Mouse (Mus musculus): ENCODE results near the gene Nol10. TPM values are rescaled to one million over a fixed set of nuclear protein-coding genes. Genes with fewer than 3 reads are reported as not detected.

Gene Nol10
- polyA plus RNA-seq, 1 experiment: 13.2 TPM

DNA sequence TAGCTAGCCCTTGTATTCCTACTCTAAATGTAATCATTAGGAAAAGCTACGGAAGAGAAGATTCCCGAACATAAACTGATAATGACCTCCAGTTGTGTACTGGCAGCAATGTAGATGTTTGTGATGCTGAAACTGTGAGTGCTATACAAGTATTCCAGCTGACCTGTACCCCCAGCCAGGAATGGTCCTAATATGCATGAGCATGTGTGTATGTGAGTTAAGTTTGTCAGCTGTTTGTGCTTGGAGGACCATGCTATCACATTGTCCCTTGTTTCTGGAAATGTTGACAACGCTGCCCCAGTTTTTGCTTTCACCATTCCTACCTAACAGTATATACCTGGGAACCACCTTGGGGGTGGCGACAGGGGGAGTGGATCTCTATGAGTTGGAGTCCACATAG lies 55.7 kb downstream of the Nol10 start:
- no peaks in the 10 kb centered on the region for H3K27me3 ChIP-seq (ENCODE audit: control insufficient read depth, insufficient read depth, insufficient read length)
- H3K79me2 ChIP-seq (ENCODE audit: control insufficient read depth, insufficient read depth): no peaks in the 10 kb centered on the region
- TF ChIP-seq REST (IDR thresholded peaks at IDR 0.05; ENCODE audit: insufficient read depth, insufficient read length): no peak
- TF ChIP-seq CEBPB (IDR thresholded peaks at IDR 0.05; ENCODE audit: insufficient read depth, poor library complexity, severe bottlenecking): no peak
- H3ac ChIP-seq (ENCODE audit: control insufficient read depth, insufficient read length): no peak overlapping the region
- no peak overlapping the region for H3K4me3 ChIP-seq
- peaks cover 35% of the 10 kb centered on the region for H3K36me3 ChIP-seq (ENCODE audit: control insufficient read depth, insufficient read depth)
- H3K4me2 ChIP-seq (ENCODE audit: low read depth): no peak overlapping the region

DNA sequence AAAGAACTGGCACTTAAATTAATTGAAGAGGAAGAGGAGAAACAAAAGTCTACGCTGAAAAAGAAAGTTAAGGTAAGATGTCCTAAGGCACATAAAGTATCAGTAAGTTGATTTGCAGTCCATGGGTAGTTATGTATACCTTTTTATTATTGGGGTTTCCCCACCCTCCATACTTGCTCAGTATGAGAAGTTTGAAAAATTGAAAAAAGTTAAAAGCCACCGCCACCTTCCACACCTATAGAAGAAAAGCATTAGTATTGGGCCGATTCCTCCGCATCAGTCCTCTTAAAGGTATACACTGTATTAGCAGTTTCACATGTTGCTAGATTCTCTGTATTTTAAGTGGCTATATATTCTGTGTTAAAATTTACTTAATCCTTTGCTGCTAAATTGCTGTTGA lies 58.6 kb downstream of the Nol10 start:
- Histone ChIP-seq H3K4me2 (ENCODE audit: low read depth) (no peak overlapping the region), H3K79me2 (ENCODE audit: control insufficient read depth, insufficient read depth) (no peaks in the 10 kb centered on the region), H3K4me3 (no peak overlapping the region), H3K36me3 (ENCODE audit: control insufficient read depth, insufficient read depth) (peaks cover 34% of the 10 kb centered on the region), H3ac (ENCODE audit: control insufficient read depth, insufficient read length) (no peak overlapping the region), H3K27me3 (ENCODE audit: control insufficient read depth, insufficient read depth, insufficient read length) (no peaks in the 10 kb centered on the region)
- TF ChIP-seq POLR2AphosphoS2 (IDR thresholded peaks at IDR 0.05; ENCODE audit: insufficient read length, low read depth) (no peak), MAX (IDR thresholded peaks at IDR 0.05; ENCODE audit: low read depth) (no peak), POLR2A (IDR thresholded peaks at IDR 0.05; ENCODE audit: insufficient read length, low read depth) (no peak), CEBPB (IDR thresholded peaks at IDR 0.05; ENCODE audit: insufficient read depth, poor library complexity, severe bottlenecking) (no peak), MYOD1 (IDR thresholded peaks at IDR 0.05; ENCODE audit: control insufficient read depth in 1 of 3, insufficient read length in 2 of 3, low read depth in 2 of 3) (no peak), MYOG (IDR thresholded peaks at IDR 0.05; ENCODE audit: control insufficient read depth in 1 of 3, insufficient read depth in 1 of 3, insufficient read length in 2 of 3, low read depth in 2 of 3) (no peak), TCF3 (IDR thresholded peaks at IDR 0.05; ENCODE audit: insufficient read length, low read depth) (no peak), USF1 (IDR thresholded peaks at IDR 0.05; ENCODE audit: low read depth) (no peak), REST (IDR thresholded peaks at IDR 0.05; ENCODE audit: insufficient read depth, insufficient read length) (no peak), SRF (IDR thresholded peaks at IDR 0.05; ENCODE audit: control insufficient read depth, insufficient read length, low read depth) (no peak), TCF12 (IDR thresholded peaks at IDR 0.05; ENCODE audit: insufficient read depth, poor library complexity, severe bottlenecking) (no peak), E2F4 (IDR thresholded peaks at IDR 0.05; ENCODE audit: insufficient read depth) (no peak)

DNA sequence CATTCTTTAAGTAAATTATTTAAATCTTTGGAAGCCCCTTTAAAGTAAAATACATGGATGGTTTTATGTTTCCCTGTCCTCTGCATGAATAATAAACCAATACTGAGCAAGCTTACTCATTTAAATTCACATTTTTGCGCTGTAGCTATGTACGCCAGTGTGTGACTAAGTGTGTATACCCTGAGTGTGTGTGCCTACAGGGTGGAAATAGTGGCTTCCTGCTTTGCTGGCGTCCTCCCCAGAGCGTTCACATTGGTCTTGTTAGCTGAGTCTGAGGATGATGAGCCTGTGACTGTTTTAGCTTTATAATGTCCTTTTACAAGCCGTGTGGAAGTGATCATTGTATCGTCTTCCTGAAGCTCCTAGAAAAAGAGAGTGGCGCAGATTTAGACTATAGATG lies 60.1 kb downstream of the Nol10 start:
- Histone ChIP-seq H3K4me3 (no peak overlapping the region), H3K4me2 (ENCODE audit: low read depth) (no peak overlapping the region), H3K79me2 (ENCODE audit: control insufficient read depth, insufficient read depth) (no peaks in the 10 kb centered on the region), H3ac (ENCODE audit: control insufficient read depth, insufficient read length) (no peak overlapping the region), H3K36me3 (ENCODE audit: control insufficient read depth, insufficient read depth) (peaks cover 34% of the 10 kb centered on the region), H3K27me3 (ENCODE audit: control insufficient read depth, insufficient read depth, insufficient read length) (no peaks in the 10 kb centered on the region)
- TF ChIP-seq MYOD1 (IDR thresholded peaks at IDR 0.05; ENCODE audit: control insufficient read depth in 1 of 3, insufficient read length in 2 of 3, low read depth in 2 of 3) (no peak), TCF12 (IDR thresholded peaks at IDR 0.05; ENCODE audit: insufficient read depth, poor library complexity, severe bottlenecking) (no peak), CEBPB (IDR thresholded peaks at IDR 0.05; ENCODE audit: insufficient read depth, poor library complexity, severe bottlenecking) (no peak), E2F4 (IDR thresholded peaks at IDR 0.05; ENCODE audit: insufficient read depth) (no peak), USF1 (IDR thresholded peaks at IDR 0.05; ENCODE audit: low read depth) (no peak)

DNA sequence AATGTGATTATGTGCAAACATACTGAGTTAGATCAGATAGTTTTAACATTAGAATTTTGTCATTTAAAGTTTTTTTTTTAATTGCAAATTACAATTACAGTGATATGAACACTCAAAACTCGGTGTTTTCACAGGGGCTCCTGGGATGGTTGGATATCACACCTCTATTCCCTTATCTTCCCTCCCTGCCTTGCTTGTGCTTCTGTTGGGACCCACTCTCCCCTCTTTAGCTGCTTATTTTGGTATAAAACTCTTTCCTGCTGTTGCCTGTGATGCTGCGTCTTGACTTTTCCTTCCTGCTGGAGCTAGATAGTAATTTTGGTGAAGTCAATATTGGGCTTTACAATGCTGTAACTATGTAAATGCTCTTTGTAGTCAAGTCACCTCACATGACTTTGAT lies 63.0 kb downstream of the Nol10 start:
- no peak for TF ChIP-seq POLR2A (IDR thresholded peaks at IDR 0.05; ENCODE audit: insufficient read length, low read depth)
- no peak for TF ChIP-seq CEBPB (IDR thresholded peaks at IDR 0.05; ENCODE audit: insufficient read depth, poor library complexity, severe bottlenecking)
- no peak for TF ChIP-seq MYOG (IDR thresholded peaks at IDR 0.05; ENCODE audit: control insufficient read depth in 1 of 3, insufficient read depth in 1 of 3, insufficient read length in 2 of 3, low read depth in 2 of 3)
- no peak for TF ChIP-seq MAX (IDR thresholded peaks at IDR 0.05; ENCODE audit: low read depth)
- no peak for TF ChIP-seq POLR2AphosphoS2 (IDR thresholded peaks at IDR 0.05; ENCODE audit: insufficient read length, low read depth)
- TF ChIP-seq REST (IDR thresholded peaks at IDR 0.05; ENCODE audit: insufficient read depth, insufficient read length): no peak
- no peak for TF ChIP-seq TCF3 (IDR thresholded peaks at IDR 0.05; ENCODE audit: insufficient read length, low read depth)
- no peak for TF ChIP-seq TCF12 (IDR thresholded peaks at IDR 0.05; ENCODE audit: insufficient read depth, poor library complexity, severe bottlenecking)
- TF ChIP-seq SRF (IDR thresholded peaks at IDR 0.05; ENCODE audit: control insufficient read depth, insufficient read length, low read depth): no peak
- TF ChIP-seq MYOD1 (IDR thresholded peaks at IDR 0.05; ENCODE audit: control insufficient read depth in 1 of 3, insufficient read length in 2 of 3, low read depth in 2 of 3): no peak
- TF ChIP-seq USF1 (IDR thresholded peaks at IDR 0.05; ENCODE audit: low read depth): no peak
- Histone ChIP-seq H3K36me3 (ENCODE audit: control insufficient read depth, insufficient read depth) (peaks cover 35% of the 10 kb centered on the region), H3ac (ENCODE audit: control insufficient read depth, insufficient read length) (no peak overlapping the region)

DNA sequence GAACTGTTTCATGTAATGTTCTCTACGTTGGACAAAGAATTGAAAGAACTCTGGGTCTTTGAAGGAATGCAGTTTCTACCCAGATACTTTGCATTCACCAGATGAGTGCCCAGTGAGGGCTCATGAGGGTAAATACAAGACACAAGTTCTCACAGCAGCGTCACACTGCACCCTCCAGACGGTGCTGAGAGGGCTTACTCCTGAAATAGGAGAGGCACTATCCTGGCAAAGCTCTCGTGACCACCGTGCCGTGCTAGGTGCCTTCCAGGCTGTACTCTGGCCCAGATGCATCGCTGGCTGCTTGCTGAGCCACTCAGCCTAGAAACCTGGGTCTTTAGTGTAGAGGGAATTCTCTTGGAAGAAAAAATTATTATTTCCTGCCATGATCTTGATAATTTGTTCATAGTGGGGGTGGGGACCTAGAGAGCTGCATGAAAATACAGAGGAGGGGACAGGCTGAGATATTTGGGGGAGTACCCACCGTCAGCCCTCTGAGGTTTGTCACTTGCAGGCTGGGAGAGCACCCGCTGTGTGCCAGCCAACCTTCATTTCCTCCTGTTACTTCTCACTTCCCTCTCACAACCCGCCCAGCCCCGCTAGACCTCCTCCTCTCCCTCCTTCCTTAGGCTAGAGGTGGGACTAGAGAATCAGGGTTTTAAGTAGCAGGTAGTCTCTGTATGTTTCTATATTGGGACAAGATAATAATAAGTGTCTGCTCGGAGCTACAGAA lies 63.7 kb downstream of the Nol10 start:
- Histone ChIP-seq H3ac (ENCODE audit: control insufficient read depth, insufficient read length) (no peak overlapping the region), H3K79me2 (ENCODE audit: control insufficient read depth, insufficient read depth) (no peaks in the 10 kb centered on the region), H3K4me3 (no peak overlapping the region), H3K27me3 (ENCODE audit: control insufficient read depth, insufficient read depth, insufficient read length) (no peaks in the 10 kb centered on the region), H3K36me3 (ENCODE audit: control insufficient read depth, insufficient read depth) (peaks cover 36% of the 10 kb centered on the region), H3K4me2 (ENCODE audit: low read depth) (no peak overlapping the region)
- no peak for TF ChIP-seq E2F4 (IDR thresholded peaks at IDR 0.05; ENCODE audit: insufficient read depth)
- no peak for TF ChIP-seq TCF12 (IDR thresholded peaks at IDR 0.05; ENCODE audit: insufficient read depth, poor library complexity, severe bottlenecking)
- TF ChIP-seq SRF (IDR thresholded peaks at IDR 0.05; ENCODE audit: control insufficient read depth, insufficient read length, low read depth): no peak
- TF ChIP-seq POLR2AphosphoS2 (IDR thresholded peaks at IDR 0.05; ENCODE audit: insufficient read length, low read depth): no peak
- no peak for TF ChIP-seq CEBPB (IDR thresholded peaks at IDR 0.05; ENCODE audit: insufficient read depth, poor library complexity, severe bottlenecking)
- no peak for TF ChIP-seq MYOG (IDR thresholded peaks at IDR 0.05; ENCODE audit: control insufficient read depth in 1 of 3, insufficient read depth in 1 of 3, insufficient read length in 2 of 3, low read depth in 2 of 3)
- TF ChIP-seq MYOD1 (IDR thresholded peaks at IDR 0.05; ENCODE audit: control insufficient read depth in 1 of 3, insufficient read length in 2 of 3, low read depth in 2 of 3): no peak

More for the DNA sequence above, 63.0 kb downstream of the Nol10 start:
- Histone ChIP-seq H3K4me2 (ENCODE audit: low read depth) (no peak overlapping the region), H3K27me3 (ENCODE audit: control insufficient read depth, insufficient read depth, insufficient read length) (no peaks in the 10 kb centered on the region), H3K79me2 (ENCODE audit: control insufficient read depth, insufficient read depth) (no peaks in the 10 kb centered on the region), H3K4me3 (no peak overlapping the region)
